Mouse (Mus musculus): ENCODE measurements around the gene Tlr8.

Tlr8 gene

DNA sequence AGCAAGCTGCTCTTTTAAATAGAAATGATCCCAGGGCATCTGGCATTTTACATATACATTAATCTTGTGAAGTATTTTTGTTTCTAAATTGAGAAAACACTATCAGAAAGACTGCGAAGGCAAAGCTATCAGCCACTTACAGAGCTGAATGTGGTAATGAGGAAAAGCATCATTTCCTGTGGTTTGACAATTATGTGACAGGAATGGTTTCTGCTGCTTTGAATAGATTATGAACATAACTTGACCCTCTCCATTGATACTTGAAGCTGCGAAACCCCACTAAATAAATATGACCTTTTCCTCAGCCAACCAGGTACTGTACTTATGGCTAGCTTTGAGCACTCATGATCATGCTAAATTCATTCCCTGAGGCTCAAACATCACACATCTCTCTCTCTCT lies 62.8 kb downstream of the Tlr8 start:
- DNase-seq, result no peak

DNA sequence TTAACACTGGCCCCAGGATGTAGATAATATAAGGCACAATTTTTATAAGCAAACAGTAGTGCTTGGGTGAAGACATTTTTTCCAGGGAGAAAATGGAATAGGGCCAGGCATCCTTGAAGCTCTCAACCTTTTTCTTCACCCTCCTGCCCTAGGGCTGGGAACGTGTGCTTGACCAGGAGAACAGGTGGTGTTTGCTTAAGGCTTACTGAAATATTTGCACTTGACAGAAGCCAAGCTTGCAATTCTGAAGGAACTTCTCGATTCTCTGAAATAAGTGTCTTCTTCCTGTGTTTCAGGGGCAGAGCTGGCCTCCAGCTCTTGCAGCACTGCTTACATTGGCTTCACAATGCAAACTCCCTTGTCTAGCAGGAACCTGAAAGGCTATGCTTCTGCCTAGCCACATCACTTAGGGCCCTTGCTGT lies 68.9 kb downstream of the Tlr8 start:
- no peak for DNase-seq
